Mouse (Mus musculus) hindbrain, embryonic 11.5 days (tissue): ENCODE results near the gene Rps6kl1. TPM values are rescaled to one million over a fixed set of nuclear protein-coding genes. Genes with fewer than 3 reads are reported as not detected.

Source experiments
- ATAC-seq: fragments of 200-750 bp; cut with Nextera tagmentation; 2 replicates; pipeline ENCODE4 v1.8.0; 2017; ENCODE audit warnings: mild to moderate bottlenecking, moderate TSS enrichment, moderate library complexity; ENCODE audit not compliant: low FRiP score
- DNase-seq: peaks from one replicate; pipeline ENCODE4 v3.0.0-alpha.2; 2015; ENCODE audit warnings: low spot score
- H3K27ac ChIP-seq: fragments of 300-500 bp; sonication (generic); 2 replicates; pipeline ENCODE4 v1.5.1; 2014; ENCODE audit warnings: mild to moderate bottlenecking, low read depth, low read length
- H3K27me3 ChIP-seq: fragments of 300-500 bp; sonication (generic); 2 replicates; pipeline ENCODE4 v1.6.1; 2014; ENCODE audit warnings: mild to moderate bottlenecking, low read length, moderate library complexity, mixed read lengths; ENCODE audit not compliant: control insufficient read depth, insufficient read depth
- H3K36me3 ChIP-seq: fragments of 300-500 bp; sonication (generic); 2 replicates; pipeline ENCODE4 v1.6.1; 2014; ENCODE audit warnings: mild to moderate bottlenecking, low read length, moderate library complexity, mixed read lengths; ENCODE audit not compliant: control insufficient read depth, insufficient read depth
- H3K4me1 ChIP-seq: fragments of 300-500 bp; sonication (generic); replicated peaks from 2 replicates; pipeline ENCODE4 v1.6.1; 2014; ENCODE audit warnings: low read length, mixed read lengths; ENCODE audit not compliant: control insufficient read depth, insufficient read depth
- H3K4me2 ChIP-seq: fragments of 300-500 bp; sonication (generic); replicated peaks from 2 replicates; pipeline ENCODE4 v1.6.1; 2014; ENCODE audit warnings: mild to moderate bottlenecking, low read depth, low read length
- H3K4me3 ChIP-seq: fragments of 300-500 bp; sonication (generic); 2 replicates; pipeline ENCODE4 v1.5.1; 2014; ENCODE audit warnings: low read depth, low read length
- H3K9ac ChIP-seq: fragments of 300-500 bp; sonication (generic); 2 replicates; pipeline ENCODE4 v1.6.1; 2014; ENCODE audit warnings: low read depth, low read length
- H3K9me3 ChIP-seq: fragments of 300-500 bp; sonication (generic); 2 replicates; pipeline ENCODE4 v1.6.1; 2016; ENCODE audit warnings: low read length; ENCODE audit not compliant: control insufficient read depth
- WGBS: fragments of 180-500 bp; shearing (Covaris S2); extraction: QIAGEN DNeasy Blood & Tissue Kit; methylation state at CpG from one replicate; pipeline ENCODE4 v1.1.7; 2014; 5-methylcytosine and 5-hydroxymethylcytosine counted together
- polyA plus RNA-seq: library from polyadenylated mRNA; unstranded; fragments of >200 nt; fragmentation: Nextera tagmentation; extraction: Ambion mirVana; gene quantifications from 2 replicates; pipeline ENCODE4 v1.2.1, GENCODE M21; 2014

Rps6kl1 gene
- polyA plus RNA-seq, 1 experiment from 2014 or later, result 2.3 TPM

- H3K27me3 ChIP-seq, result peaks cover 7% of the 10 kb centered on the region
- H3K4me1 ChIP-seq, result peaks cover 11% of the 10 kb centered on the region
- H3K36me3 ChIP-seq, result no peaks in the 10 kb centered on the region
- peak overlapping the region; percentile 38; the same call in 1 of the 2 replicates for H3K9ac ChIP-seq
- DNase-seq (peak; percentile 25), ATAC-seq (peak; percentile 40; the same call in 1 of the 2 replicates)
- H3K9me3 ChIP-seq, result no peaks in the 10 kb centered on the region
- H3K4me2 ChIP-seq, result peak overlapping the region; percentile 12; the same call in 1 of the 2 replicates
- H3K4me3 ChIP-seq, result no peak overlapping the region
- H3K27ac ChIP-seq, result no peak overlapping the region
- WGBS, result 27% methylated on average over 16 of the region's 17 CpGs
Measured at GRCm38 (mm10) chr12:85181475-85182344, 30.6 kb upstream of the Rps6kl1 start.

GRCm38 (mm10) chr12:85178294-85178693, 27.2 kb upstream of the Rps6kl1 start:
- peaks cover 7% of the 10 kb centered on the region for H3K27me3 ChIP-seq
- 65% methylated on average over 2 of the region's 2 CpGs for WGBS

GRCm38 (mm10) chr12:85177740-85178239, 26.7 kb upstream of the Rps6kl1 start, which contains the start of gene Pgf:
TSS of gene Pgf (minus strand) at chr12:85177790.
- Histone ChIP-seq H3K4me2 (peak within 1 kb of the TSS; percentile 55), H3K9ac (peak within 1 kb of the TSS; percentile 36; the same call in 1 of the 2 replicates), H3K27me3 (peaks cover 7% of the 10 kb centered on the region), H3K4me1 (peaks cover 20% of the 10 kb centered on the region), H3K36me3 (no peaks in the 10 kb centered on the region), H3K27ac (no peak within 1 kb of the TSS), H3K9me3 (no peaks in the 10 kb centered on the region), H3K4me3 (peak within 1 kb of the TSS; percentile 25)
- no peak for DNase-seq
- WGBS, result 76% methylated on average over 10 of the region's 10 CpGs
- no peak for ATAC-seq

More at GRCm38 (mm10) chr12:85178294-85178693, 27.2 kb upstream of the Rps6kl1 start:
- H3K4me1 ChIP-seq, result peaks cover 20% of the 10 kb centered on the region
- no peak overlapping the region for H3K4me3 ChIP-seq
- H3K4me2 ChIP-seq, result no peak overlapping the region
- no peak for DNase-seq
- H3K9me3 ChIP-seq, result no peaks in the 10 kb centered on the region
- no peak overlapping the region for H3K27ac ChIP-seq
- no peaks in the 10 kb centered on the region for H3K36me3 ChIP-seq
- H3K9ac ChIP-seq, result no peak overlapping the region
- no peak for ATAC-seq

GRCm38 (mm10) chr12:85176846-85177523, 25.9 kb upstream of the Rps6kl1 start:
- WGBS, result 2% methylated on average over 32 of the region's 32 CpGs
- DNase-seq (peak; percentile 57), ATAC-seq (no peak)
- H3K4me2 ChIP-seq, result peak overlapping the region; percentile 55
- H3K36me3 ChIP-seq, result no peaks in the 10 kb centered on the region
- H3K4me1 ChIP-seq, result peaks cover 16% of the 10 kb centered on the region
- H3K9me3 ChIP-seq, result no peaks in the 10 kb centered on the region
- H3K27me3 ChIP-seq, result peaks cover 3% of the 10 kb centered on the region
- no peak overlapping the region for H3K27ac ChIP-seq
- peak overlapping the region; percentile 25 for H3K4me3 ChIP-seq
- peak overlapping the region; percentile 36; the same call in 1 of the 2 replicates for H3K9ac ChIP-seq

DNA sequence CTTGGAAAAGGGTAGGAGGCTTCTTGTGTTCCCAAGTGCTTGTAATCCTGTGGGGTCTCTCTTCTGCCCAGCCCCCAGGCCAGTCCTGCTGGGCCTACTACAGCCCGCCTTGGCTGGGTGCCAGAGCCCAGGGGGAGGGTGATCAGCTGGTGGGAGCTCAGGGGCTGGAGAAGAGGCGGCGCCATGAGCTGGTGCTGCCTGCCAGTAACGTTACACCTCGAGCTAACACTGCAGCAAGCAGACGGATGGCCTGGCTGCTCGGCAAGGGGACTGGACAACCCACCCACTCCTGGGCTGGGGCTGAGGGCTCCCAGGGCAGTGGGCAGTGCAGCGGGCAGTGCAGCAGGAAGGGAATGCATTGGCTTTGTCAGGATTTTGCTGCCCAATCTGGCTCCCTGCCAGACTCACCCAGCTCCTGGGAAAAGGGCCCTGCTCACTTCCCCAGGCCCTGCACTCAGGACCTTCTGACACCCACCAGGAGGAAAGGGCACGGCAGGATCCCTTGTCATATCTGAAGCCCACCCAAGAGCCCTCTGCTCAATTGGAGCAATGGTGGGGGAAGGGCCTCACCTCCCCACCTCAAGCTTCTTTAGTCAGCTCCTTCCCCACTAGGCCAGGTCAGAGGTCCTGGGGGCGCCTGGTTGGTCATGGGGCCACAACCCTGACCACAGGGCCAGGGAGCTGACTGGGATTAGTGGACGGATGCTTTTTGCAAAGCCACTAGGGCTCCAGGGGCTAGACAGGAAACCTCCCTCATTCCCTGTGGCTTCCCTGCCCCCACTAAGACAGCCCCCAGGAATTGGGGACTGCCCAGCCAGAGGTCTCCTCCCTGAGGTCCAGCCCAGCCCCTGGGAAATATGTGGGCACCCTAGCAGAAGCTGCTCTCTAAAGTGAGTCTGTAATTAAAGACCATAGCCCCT, 25.1 kb upstream of the Rps6kl1 start:
- H3K4me1 ChIP-seq, result peaks cover 13% of the 10 kb centered on the region
- H3K9ac ChIP-seq, result no peak overlapping the region

GRCm38 (mm10) chr12:85175087-85175675, 24.1 kb upstream of the Rps6kl1 start:
- H3K9me3 ChIP-seq, result no peaks in the 10 kb centered on the region
- peaks cover 13% of the 10 kb centered on the region for H3K4me1 ChIP-seq
- no peak overlapping the region for H3K27ac ChIP-seq
- no peaks in the 10 kb centered on the region for H3K27me3 ChIP-seq
- H3K4me3 ChIP-seq, result no peak overlapping the region
- H3K4me2 ChIP-seq, result peak overlapping the region; percentile 55; the same call in 1 of the 2 replicates
- ATAC-seq (no peak), DNase-seq (peak; percentile 22)
- no peaks in the 10 kb centered on the region for H3K36me3 ChIP-seq
- 49% methylated on average over 16 of the region's 16 CpGs for WGBS
- H3K9ac ChIP-seq, result no peak overlapping the region

More for the DNA sequence above, 25.1 kb upstream of the Rps6kl1 start:
- Histone ChIP-seq H3K4me2 (peak overlapping the region; percentile 55), H3K36me3 (no peaks in the 10 kb centered on the region), H3K4me3 (peak overlapping the region; percentile 25), H3K9me3 (no peaks in the 10 kb centered on the region), H3K27ac (no peak overlapping the region), H3K27me3 (no peaks in the 10 kb centered on the region)
- 6% methylated on average over 11 of the region's 11 CpGs for WGBS
- ATAC-seq, result peak; percentile 70
- DNase-seq, result peak; percentile 70

- ATAC-seq (no peak), DNase-seq (no peak)
- peaks cover 13% of the 10 kb centered on the region for H3K4me1 ChIP-seq
- H3K9ac ChIP-seq, result no peak overlapping the region
- H3K4me3 ChIP-seq, result no peak overlapping the region
- H3K9me3 ChIP-seq, result no peaks in the 10 kb centered on the region
- H3K4me2 ChIP-seq, result no peak overlapping the region
- 67% methylated on average over 7 of the region's 7 CpGs for WGBS
- no peaks in the 10 kb centered on the region for H3K27me3 ChIP-seq
- no peak overlapping the region for H3K27ac ChIP-seq
- H3K36me3 ChIP-seq, result no peaks in the 10 kb centered on the region
Measured at GRCm38 (mm10) chr12:85174016-85174415, 23.0 kb upstream of the Rps6kl1 start.
